Mouse (Mus musculus): ENCODE data around the gene Ccl24.

DNA sequence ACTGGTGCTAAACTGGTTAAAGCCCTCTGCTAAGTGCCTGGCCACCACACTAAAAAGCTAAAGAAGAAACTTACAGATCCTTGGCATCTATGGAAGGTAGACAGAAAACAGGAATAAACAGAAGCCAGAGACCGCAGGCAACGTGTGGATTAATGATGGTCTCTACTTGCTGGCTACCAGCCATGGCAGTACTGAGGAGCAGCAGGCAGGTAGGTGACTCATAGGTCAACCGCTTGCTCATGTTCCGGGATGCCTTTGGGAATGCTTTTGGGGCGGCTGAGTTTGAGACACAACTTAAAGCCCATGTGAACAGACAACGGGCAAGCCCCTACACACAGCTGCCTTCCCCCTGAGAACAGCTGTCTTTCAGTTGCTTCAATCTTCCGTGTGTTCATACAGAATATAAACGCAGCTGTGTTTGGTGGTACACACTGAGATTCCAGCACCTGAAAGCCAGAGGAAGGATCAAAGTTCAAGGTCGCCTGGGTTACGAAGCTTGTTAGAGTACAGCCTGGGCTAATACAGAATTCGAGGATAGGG lies 41.5 kb downstream of the Ccl24 start:
- no peak for TF ChIP-seq TAL1 (IDR thresholded peaks at IDR 0.05; ENCODE audit: low read length)
- no peak for TF ChIP-seq GATA1 (IDR thresholded peaks at IDR 0.05; ENCODE audit: low read length)

Data from erythroblast, embryonic 14.5 days (primary cell).